Mouse (Mus musculus) ES-E14 (cell line): ENCODE measurements around the gene Sbf2. TPM values are rescaled to one million over a fixed set of nuclear protein-coding genes. Genes with fewer than 3 reads are reported as not detected.

Source experiments
- DNase-seq: peaks from one replicate; pipeline ENCODE4 v3.0.0-alpha.2; 2013; ENCODE audit warnings: low read depth, low spot score
- H3K27ac ChIP-seq: 2 replicates; pipeline ENCODE4 v1.5.1; 2012; ENCODE audit warnings: low read depth, mild to moderate bottlenecking, low read length, moderate library complexity, mixed read lengths; ENCODE audit not compliant: poor library complexity, insufficient read depth, severe bottlenecking
- H3K36me3 ChIP-seq: 2 replicates; pipeline ENCODE4 v1.6.1; 2012; ENCODE audit warnings: mild to moderate bottlenecking, low read length, moderate library complexity, mixed read lengths; ENCODE audit not compliant: control insufficient read depth, poor library complexity, insufficient read depth, severe bottlenecking
- H3K4me1 ChIP-seq, 2 experiments: fragments of 150-350 bp in 1 of 2; sonication (generic) in 1 of 2; 2 replicates each; pipeline ENCODE4 v1.6.1; 2012; ENCODE audit warnings: low read length in 2 of 2, mild to moderate bottlenecking in 1 of 2, mixed read lengths in 1 of 2; ENCODE audit not compliant: control insufficient read depth in 2 of 2, insufficient read depth in 2 of 2, poor library complexity in 1 of 2
- H3K4me3 ChIP-seq, 2 experiments: fragments of 150-350 bp in 1 of 2; sonication (generic) in 1 of 2; 2 replicates each; pipeline ENCODE4 v1.5.1; 2012; ENCODE audit warnings: low read length in 2 of 2, low read depth in 1 of 2, mild to moderate bottlenecking in 1 of 2, mixed read lengths in 1 of 2; ENCODE audit not compliant: insufficient read depth in 1 of 2, poor library complexity in 1 of 2, severe bottlenecking in 1 of 2
- H3K9ac ChIP-seq: 2 replicates; pipeline ENCODE4 v1.6.1; 2012; ENCODE audit warnings: low read depth, mild to moderate bottlenecking, low read length, mixed read lengths; ENCODE audit not compliant: poor library complexity, insufficient read depth, severe bottlenecking
- H3K9me3 ChIP-seq: fragments of 150-350 bp; sonication (generic); 2 replicates; pipeline ENCODE4 v1.6.1; 2012; ENCODE audit warnings: low read depth, mild to moderate bottlenecking, low read length; ENCODE audit not compliant: control insufficient read depth, insufficient read depth
- CHD2 ChIP-seq: IDR thresholded peaks from 2 replicates; pipeline ENCODE4 v1.6.1; 2014; ENCODE audit warnings: mild to moderate bottlenecking, low read depth, low read length, inconsistent platforms
- HCFC1 ChIP-seq: IDR thresholded peaks from 2 replicates; pipeline ENCODE4 v1.6.1; 2012; ENCODE audit warnings: low read length, inconsistent platforms, borderline replicate concordance; ENCODE audit not compliant: insufficient read depth
- MAFK ChIP-seq: IDR thresholded peaks from 2 replicates; pipeline ENCODE4 v1.6.1; 2014; ENCODE audit warnings: mild to moderate bottlenecking, low read depth, low read length, inconsistent platforms; ENCODE audit not compliant: insufficient read depth
- ZC3H11A ChIP-seq: IDR thresholded peaks from 2 replicates; pipeline ENCODE4 v1.6.1; 2012; ENCODE audit warnings: low read depth, mild to moderate bottlenecking, inconsistent platforms, low read length, borderline replicate concordance
- ZNF384 ChIP-seq: IDR thresholded peaks from 2 replicates; pipeline ENCODE4 v1.6.1; 2012; ENCODE audit warnings: low read depth, low read length, inconsistent platforms
- in situ Hi-C, 2 experiments: fragments of 600-800 bp; cut with MboI; formaldehyde crosslinking; loops; one replicate each; pipeline ENCODE4 v1.15.1; 2025; ENCODE audit warnings: low sequenced_read_pairs in 2 of 2, inconsistent platforms in 1 of 2; ENCODE audit not compliant: unreplicated experiment in 2 of 2
- total RNA-seq: library from RNA; depleted of rRNA; stranded (reverse); fragments of 300-350 nt; gene quantifications from 2 replicates; pipeline ENCODE4 v1.2.3, GENCODE M21; 2012

Sbf2 gene
- total RNA-seq, 1 experiment = 17.4 TPM

DNA sequence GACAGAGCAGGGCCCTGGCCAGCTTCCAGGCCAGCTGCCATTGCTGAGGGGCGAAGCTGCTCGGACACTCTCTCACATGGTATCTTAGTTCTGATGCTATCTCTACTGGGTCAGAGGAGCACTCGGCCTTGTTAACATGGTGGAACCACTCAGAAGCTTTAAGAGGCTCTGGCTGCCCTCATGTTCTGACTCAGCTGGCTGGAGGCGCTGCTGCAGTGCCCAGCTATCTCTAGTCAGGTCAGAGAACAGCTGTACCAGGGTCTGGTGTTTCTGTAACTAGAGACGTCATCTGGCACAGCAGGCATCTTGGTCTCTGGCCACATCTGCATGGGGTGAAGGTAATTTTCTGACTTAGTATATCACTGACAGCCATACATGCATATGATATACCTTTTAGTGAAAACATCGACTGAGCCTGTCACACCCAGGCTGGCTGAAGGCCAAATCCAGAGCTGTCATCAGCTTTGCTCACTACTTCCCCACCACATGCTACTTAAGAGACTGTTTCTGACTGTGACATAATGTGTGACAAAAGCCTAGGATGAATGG lies 295.7 kb downstream of the Sbf2 start:
- H3K9ac ChIP-seq = no peak overlapping the region
- H3K36me3 ChIP-seq = peaks cover 9% of the 10 kb centered on the region; the same call in 1 of the 2 replicates
- no peak overlapping the region for H3K4me3 ChIP-seq
- no peaks in the 10 kb centered on the region for H3K4me1 ChIP-seq
- H3K9me3 ChIP-seq = no peaks in the 10 kb centered on the region
- in situ Hi-C loops = no loop called here
- H3K27ac ChIP-seq = no peak overlapping the region
- DNase-seq = no peak
- TF ChIP-seq HCFC1 (no peak), CHD2 (no peak), ZC3H11A (no peak), ZNF384 (no peak), MAFK (no peak)

DNA sequence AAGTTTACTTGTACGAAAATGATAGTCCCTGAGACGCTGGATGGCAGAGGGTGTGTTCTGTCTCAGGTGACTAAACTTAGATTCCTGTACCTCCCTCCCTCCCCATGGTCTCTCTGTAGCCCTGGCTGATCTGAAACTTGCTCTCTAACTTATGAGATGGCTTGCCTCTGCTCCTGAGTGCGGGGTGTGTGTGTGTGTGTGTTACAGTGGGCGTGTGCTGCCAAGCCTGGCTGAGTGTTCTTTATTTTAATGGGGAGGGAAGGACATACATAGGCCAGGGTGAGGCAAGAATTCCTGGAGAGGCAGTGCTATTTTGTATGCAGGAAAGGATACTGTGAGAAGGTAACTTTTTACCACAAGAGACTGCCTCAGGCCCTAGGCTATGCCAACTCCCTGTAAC lies 297.3 kb downstream of the Sbf2 start:
- no peak for DNase-seq
- no peaks in the 10 kb centered on the region for H3K4me1 ChIP-seq
- peaks cover 9% of the 10 kb centered on the region; the same call in 1 of the 2 replicates for H3K36me3 ChIP-seq
- in situ Hi-C loops = no loop called here
- no peaks in the 10 kb centered on the region for H3K9me3 ChIP-seq
- H3K9ac ChIP-seq = no peak overlapping the region
- TF ChIP-seq HCFC1 = no peak
- no peak for TF ChIP-seq ZC3H11A
- TF ChIP-seq ZNF384 = no peak
- no peak for TF ChIP-seq MAFK
- TF ChIP-seq CHD2 = no peak
- no peak overlapping the region for H3K4me3 ChIP-seq
- H3K27ac ChIP-seq = no peak overlapping the region

DNA sequence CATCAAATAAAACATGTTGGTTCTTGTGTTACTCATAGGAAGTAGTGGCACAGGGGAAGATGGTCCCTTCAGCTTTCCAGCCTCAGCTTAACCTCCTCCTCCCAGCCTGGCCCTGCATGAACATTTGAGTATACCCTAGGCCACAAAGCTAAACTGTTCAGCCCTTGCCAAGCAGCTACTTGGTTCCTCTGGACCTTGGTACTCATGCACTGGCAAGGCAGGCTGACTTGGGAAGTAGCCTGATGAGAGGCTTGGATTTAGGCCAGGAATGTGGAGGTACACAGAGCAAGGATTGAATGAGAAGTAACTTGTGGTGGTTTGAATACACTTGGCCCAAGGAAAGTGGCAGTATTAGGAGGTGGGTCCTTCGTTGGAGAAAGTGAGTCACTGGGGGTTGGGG lies 299.4 kb downstream of the Sbf2 start:
- in situ Hi-C loops = no loop called here
- no peak overlapping the region for H3K9ac ChIP-seq
- H3K4me3 ChIP-seq = no peak overlapping the region
- no peak overlapping the region for H3K27ac ChIP-seq
- H3K4me1 ChIP-seq = no peaks in the 10 kb centered on the region
- no peaks in the 10 kb centered on the region for H3K9me3 ChIP-seq
- H3K36me3 ChIP-seq = peaks cover 11% of the 10 kb centered on the region; the same call in 1 of the 2 replicates
- DNase-seq = no peak
- no peak for TF ChIP-seq CHD2

DNA sequence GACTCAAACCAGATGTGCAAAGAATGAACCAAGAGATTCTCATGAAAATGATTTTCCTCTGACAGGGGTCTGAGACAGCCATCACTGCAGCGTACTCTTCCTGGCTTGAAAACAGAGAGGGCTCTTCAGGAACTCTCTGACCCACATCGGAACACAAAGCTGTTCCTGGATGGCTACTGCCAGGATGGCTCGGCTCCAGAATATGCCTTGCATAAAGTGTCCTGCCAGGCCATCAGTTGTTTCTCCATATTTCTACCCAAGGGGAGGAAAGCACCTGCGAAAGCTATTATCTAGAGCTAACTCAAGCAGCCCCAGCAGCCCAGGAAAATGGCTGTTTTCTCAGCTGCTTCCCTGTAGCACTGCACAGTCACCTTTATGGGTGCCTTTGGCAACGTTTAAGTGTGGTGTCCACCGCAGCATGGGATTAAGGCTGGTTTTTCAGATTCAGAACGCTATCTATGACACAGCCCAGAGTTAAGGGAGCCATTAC lies 300.3 kb downstream of the Sbf2 start:
- H3K36me3 ChIP-seq = peaks cover 9% of the 10 kb centered on the region; the same call in 1 of the 2 replicates

More for the DNA sequence above, 300.3 kb downstream of the Sbf2 start:
- in situ Hi-C loops = no loop called here
- no peak overlapping the region for H3K9ac ChIP-seq
- H3K9me3 ChIP-seq = no peaks in the 10 kb centered on the region
- no peak overlapping the region for H3K27ac ChIP-seq
- no peak overlapping the region for H3K4me3 ChIP-seq
- H3K4me1 ChIP-seq = no peaks in the 10 kb centered on the region
- no peak for DNase-seq
- TF ChIP-seq HCFC1 = no peak
- no peak for TF ChIP-seq MAFK
- no peak for TF ChIP-seq ZNF384
- no peak for TF ChIP-seq ZC3H11A
- no peak for TF ChIP-seq CHD2
